Mouse (Mus musculus) testis, adult 2 months (tissue): ENCODE measurements at regions not wholly inside any gene's neighbourhood (a gene's known extent, or its start where the extent isn't known, plus 50 kb on each side); places are given as distances from the start of the nearest gene placed in this dataset.

Source experiments
- H3K27ac ChIP-seq: fragments of 200-500 bp; 2 replicates; pipeline ENCODE4 v1.5.1; 2012; ENCODE audit warnings: low read depth, low read length; ENCODE audit not compliant: control insufficient read depth, insufficient read depth
- H3K27me3 ChIP-seq: fragments of 200-500 bp; 2 replicates; pipeline ENCODE4 v1.6.1; 2012; ENCODE audit warnings: mild to moderate bottlenecking, low read length, moderate library complexity; ENCODE audit not compliant: control insufficient read depth, insufficient read depth
- H3K36me3 ChIP-seq: fragments of 200-500 bp; 2 replicates; pipeline ENCODE4 v1.6.1; 2012; ENCODE audit warnings: mild to moderate bottlenecking, low read length; ENCODE audit not compliant: control insufficient read depth, insufficient read depth
- H3K4me1 ChIP-seq: fragments of 200-500 bp; 2 replicates; pipeline ENCODE4 v1.6.1; 2012; ENCODE audit warnings: low read length; ENCODE audit not compliant: control insufficient read depth, insufficient read depth
- H3K4me3 ChIP-seq: fragments of 200-500 bp; 2 replicates; pipeline ENCODE4 v1.5.1; 2012; ENCODE audit warnings: low read depth, mild to moderate bottlenecking, low read length, moderate library complexity, mixed read lengths; ENCODE audit not compliant: control insufficient read depth
- CTCF ChIP-seq: fragments of 200-500 bp; IDR thresholded peaks from 2 replicates; pipeline ENCODE4 v1.5.1; 2012; ENCODE audit warnings: low read depth, mild to moderate bottlenecking, inconsistent platforms, low read length, moderate library complexity; ENCODE audit not compliant: control insufficient read depth, insufficient read depth, insufficient replicate concordance
- POLR2A ChIP-seq: fragments of 200-500 bp; IDR thresholded peaks from 2 replicates; pipeline ENCODE4 v1.6.1; 2012; ENCODE audit warnings: low read depth, mild to moderate bottlenecking, inconsistent platforms, low read length, moderate library complexity; ENCODE audit not compliant: control insufficient read depth

DNA sequence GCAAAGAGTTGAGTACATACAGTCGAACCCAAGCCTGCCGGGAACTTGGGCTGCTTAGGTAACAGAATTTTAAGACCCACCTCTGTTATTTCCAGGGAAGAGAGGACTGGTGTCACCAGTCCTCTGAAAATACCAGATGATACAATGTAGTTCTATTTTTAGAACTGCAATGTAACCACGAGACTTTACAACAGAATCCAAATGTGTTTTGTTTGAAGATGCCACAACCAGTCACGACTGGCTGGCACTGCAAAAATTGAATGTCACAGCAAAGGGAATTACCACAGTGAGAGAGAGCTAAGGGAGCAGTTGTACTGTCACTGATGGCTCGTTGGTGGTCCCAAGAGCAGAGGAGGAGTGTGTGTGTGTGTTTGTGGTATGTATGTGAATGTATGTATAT, 112.6 kb upstream of the Zc3h12c start:
- no peak for TF ChIP-seq POLR2A
- no peak for TF ChIP-seq CTCF
- no peaks in the 10 kb centered on the region for H3K36me3 ChIP-seq
- H3K4me3 ChIP-seq = no peak overlapping the region
- peaks cover 3% of the 10 kb centered on the region; the same call in 1 of the 2 replicates for H3K4me1 ChIP-seq
- H3K27ac ChIP-seq = no peak overlapping the region
- H3K27me3 ChIP-seq = no peaks in the 10 kb centered on the region

DNA sequence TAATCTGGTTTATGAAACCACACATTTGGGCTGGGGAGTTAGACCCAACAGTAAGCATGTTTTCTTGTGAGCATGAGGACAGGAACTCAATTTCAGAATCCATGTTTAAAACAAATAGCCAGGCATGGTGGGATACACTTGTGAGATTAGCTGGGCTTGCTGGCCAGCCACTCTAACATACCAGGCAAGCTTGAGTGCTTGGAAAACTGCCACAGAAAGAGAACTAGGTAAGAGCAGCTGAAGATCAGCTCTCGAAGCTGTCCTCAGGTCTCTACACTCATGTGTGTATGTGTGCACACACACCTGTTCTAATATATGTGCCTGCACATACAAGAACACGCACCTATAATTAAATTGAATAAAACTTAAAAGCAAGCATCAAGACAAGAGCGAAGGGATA, 112.2 kb upstream of the Zc3h12c start:
- H3K4me3 ChIP-seq = no peak overlapping the region
- no peak overlapping the region for H3K27ac ChIP-seq
- no peaks in the 10 kb centered on the region for H3K27me3 ChIP-seq
- H3K4me1 ChIP-seq = no peaks in the 10 kb centered on the region
- TF ChIP-seq POLR2A (no peak), CTCF (no peak)
- no peaks in the 10 kb centered on the region for H3K36me3 ChIP-seq

DNA sequence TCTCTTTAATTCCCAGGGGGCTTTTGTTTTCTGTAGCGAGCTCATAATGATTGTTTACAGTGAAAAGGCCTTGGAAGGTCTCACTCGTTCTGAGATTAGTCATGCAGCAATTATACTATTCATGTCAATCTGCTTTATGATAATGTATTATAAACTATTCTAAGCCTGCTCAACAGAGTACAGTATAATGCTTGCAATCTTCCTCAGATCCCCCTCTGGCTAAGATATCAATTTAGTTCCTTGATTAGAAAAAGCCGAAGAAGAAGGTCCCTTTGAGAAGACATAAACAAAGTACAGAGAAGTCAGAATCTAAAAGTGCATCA, 110.3 kb upstream of the Zc3h12c start:
- Histone ChIP-seq H3K4me1 (no peaks in the 10 kb centered on the region), H3K27ac (no peak overlapping the region), H3K4me3 (no peak overlapping the region), H3K36me3 (no peaks in the 10 kb centered on the region), H3K27me3 (no peaks in the 10 kb centered on the region)
- TF ChIP-seq CTCF = no peak
- no peak for TF ChIP-seq POLR2A

DNA sequence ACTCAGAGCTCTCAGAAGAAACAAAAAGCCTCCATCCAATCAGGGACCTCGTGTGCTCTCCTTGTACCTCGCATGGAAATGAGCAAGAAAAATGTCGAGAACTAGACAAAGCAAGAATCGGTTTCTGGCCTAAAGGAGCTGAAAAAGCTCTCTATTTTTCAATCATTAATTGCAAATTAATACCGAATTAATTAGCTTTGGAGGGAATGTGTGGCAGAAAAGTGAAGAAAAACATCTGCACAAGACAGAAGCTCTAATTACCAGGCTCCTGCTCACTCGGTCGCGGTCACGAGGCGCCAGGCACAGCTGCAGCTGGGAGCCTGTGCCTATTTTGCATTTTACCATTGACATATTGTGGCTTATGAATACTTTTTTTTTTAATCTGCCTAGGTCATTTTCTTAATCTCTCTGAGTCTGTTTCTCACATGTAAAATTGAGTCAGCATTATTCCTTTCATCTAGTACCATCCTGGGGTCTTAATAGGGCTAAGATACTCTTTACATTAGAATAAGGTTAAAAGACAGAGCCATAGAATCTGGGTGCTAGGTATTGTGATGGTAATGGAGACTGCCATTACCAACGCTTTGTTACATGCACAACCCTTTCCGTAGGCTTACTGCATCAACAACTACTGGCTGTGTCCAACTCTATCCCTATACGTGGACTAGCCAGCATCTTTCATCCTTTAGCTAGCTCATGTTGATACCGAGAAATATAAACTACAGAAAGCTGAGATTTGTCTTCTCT, 109.8 kb upstream of the Zc3h12c start:
- H3K27me3 ChIP-seq = no peaks in the 10 kb centered on the region
- no peaks in the 10 kb centered on the region for H3K4me1 ChIP-seq
- no peak overlapping the region for H3K27ac ChIP-seq
- H3K36me3 ChIP-seq = no peaks in the 10 kb centered on the region
- no peak overlapping the region for H3K4me3 ChIP-seq
- TF ChIP-seq POLR2A (no peak), CTCF (no peak)

DNA sequence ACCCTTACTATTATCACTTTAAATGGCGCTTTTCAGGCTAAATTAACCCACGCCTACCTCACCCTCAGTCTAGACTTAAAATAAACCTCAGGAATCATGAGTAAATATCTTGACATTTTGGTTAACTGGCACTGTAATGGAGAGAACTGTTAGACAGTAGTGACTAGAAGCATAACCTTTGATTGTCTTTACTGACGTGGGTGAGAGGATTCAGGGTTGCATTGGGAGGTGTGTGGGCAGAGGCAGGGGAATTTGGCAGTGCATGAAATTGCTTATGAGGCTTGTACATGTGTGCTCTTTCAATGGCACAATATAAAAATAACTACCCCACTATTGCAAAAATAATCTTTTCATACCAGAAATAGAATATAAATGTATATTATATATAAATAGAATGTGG, 105.6 kb upstream of the Zc3h12c start:
- Histone ChIP-seq H3K36me3 (no peaks in the 10 kb centered on the region), H3K4me1 (no peaks in the 10 kb centered on the region), H3K27ac (no peak overlapping the region), H3K27me3 (no peaks in the 10 kb centered on the region), H3K4me3 (no peak overlapping the region)
- TF ChIP-seq CTCF (no peak), POLR2A (no peak)

DNA sequence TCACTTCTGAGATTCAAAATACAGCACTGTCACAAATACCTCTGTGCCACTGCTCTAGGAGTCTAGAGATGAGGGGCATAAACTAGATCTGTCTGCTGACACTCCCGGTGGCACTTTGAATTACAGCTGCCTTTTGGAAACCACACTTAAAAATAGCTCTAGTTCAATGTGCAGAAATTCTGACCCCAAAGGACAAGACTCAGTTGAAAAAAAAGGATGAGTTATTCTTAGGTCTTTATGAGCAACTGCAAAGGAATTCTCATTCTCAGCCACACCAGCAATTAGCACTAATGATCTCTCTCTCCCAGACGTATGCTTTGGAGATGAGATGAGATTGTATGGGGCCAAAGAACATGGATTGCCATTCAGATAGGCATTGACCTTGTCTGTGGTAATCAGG, 104.3 kb upstream of the Zc3h12c start:
- Histone ChIP-seq H3K27ac (no peak overlapping the region), H3K4me3 (no peak overlapping the region), H3K36me3 (no peaks in the 10 kb centered on the region), H3K27me3 (no peaks in the 10 kb centered on the region), H3K4me1 (no peaks in the 10 kb centered on the region)
- TF ChIP-seq POLR2A (no peak), CTCF (no peak)

DNA sequence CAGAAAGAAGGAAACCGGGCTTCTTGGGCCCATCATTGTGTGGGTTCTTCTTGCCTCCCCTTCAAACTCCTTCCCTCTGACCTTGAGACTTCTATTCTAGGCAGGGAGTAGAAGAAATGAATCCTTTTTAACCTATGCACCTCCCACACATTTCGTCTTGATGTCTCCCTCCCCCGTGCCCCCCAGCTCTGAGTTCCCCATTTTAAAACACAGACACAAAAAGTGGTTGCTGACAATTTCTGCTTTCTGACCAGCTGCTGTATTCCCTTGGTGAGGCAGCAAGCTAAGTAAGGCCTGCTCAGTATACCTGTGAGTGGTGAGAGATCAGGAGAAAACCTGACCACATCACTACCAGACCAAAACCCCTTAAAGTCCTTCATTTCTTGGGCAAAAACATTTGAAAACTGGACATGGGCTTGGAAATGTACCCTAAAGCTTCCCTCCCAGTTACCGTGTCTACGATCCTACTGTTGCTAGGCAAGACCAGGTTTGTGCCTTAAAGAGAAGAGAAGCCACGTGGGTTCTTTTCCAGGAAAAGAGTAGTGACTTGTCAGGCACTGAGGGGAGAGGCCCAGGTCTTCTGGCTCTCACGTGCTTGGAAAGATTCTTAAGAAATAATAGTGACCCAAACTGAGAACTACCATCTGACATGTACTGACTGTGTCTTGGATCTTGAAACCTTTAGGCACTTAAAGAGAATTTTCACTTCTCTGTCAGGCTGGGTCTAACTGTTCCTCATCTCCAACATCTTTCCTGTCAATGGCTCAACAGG, 103.2 kb upstream of the Zc3h12c start:
- H3K27ac ChIP-seq = no peak overlapping the region
- no peaks in the 10 kb centered on the region for H3K4me1 ChIP-seq
- no peaks in the 10 kb centered on the region for H3K27me3 ChIP-seq
- TF ChIP-seq POLR2A (no peak), CTCF (no peak)
- H3K36me3 ChIP-seq = no peaks in the 10 kb centered on the region
- no peak overlapping the region for H3K4me3 ChIP-seq
